ENCODE assay signal across 19 mouse cellular contexts in the genomic region with DNA sequence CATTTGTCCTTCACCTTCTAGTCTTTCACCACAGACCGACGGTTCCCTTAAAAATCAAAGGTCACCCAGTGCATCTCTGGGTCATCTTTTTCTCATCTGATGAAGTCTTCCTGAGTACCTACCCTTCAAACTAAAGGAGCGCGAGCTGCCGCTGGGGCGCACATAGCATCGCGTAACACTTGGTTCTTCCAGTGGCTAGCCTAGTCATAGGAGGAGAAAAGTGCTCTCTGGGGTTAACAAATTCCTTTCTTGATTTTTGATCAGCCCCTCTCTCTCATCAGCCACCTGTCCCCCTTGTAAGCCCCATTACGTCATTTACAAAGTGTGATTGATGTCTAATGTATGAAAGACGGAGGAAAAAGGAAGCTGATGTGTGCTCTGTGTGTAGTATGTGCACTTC. TPM values are rescaled to one million over a fixed set of nuclear protein-coding genes. Genes with fewer than 3 reads are reported as not detected.
"Had no signal": no experiment of that assay in that cellular context is flagged by ENCODE, and none has a peak within 500 bp of the region (broad histone marks: within the 10 kb centered on the region; RNA-seq: fewer than 3 reads in every experiment).

No protein-coding gene starts in this region.

- H3K27ac ChIP-seq: liver, embryonic 15.5 days; lung, embryonic 15.5 days; macrophage; midbrain, embryonic 10.5 days; neural tube, embryonic 12.5 days; stomach, embryonic 15.5 days; stomach, postnatal 0 days had no signal

- H3K4me3 ChIP-seq: liver, embryonic 15.5 days; lung, embryonic 15.5 days; midbrain, embryonic 10.5 days; myocyte; neural tube, embryonic 12.5 days; stomach, embryonic 15.5 days had no signal

- H3K27me3 ChIP-seq: liver, embryonic 15.5 days; lung, embryonic 15.5 days; neural tube, embryonic 12.5 days; stomach, embryonic 15.5 days had no signal

- H3K4me1 ChIP-seq: lung, embryonic 15.5 days; midbrain, embryonic 10.5 days; neural tube, embryonic 12.5 days had no signal

- H3K9me3 ChIP-seq: liver, embryonic 15.5 days; lung, embryonic 15.5 days; midbrain, embryonic 10.5 days; neural tube, embryonic 12.5 days; stomach, embryonic 15.5 days had no signal

- H3K4me2 ChIP-seq: liver, embryonic 15.5 days; lung, embryonic 15.5 days; neural tube, embryonic 12.5 days; stomach, embryonic 15.5 days had no signal

- ATAC-seq: liver, postnatal 0 days; lung, postnatal 0 days; midbrain, embryonic 16.5 days had no signal

- DNase-seq: liver, postnatal 0 days; lung, adult 2 months; lung, postnatal 14 days; lung, postnatal 36 days; midbrain, embryonic 14.5 days; right cerebral cortex, postnatal 14 days; thymus, adult 2 months; thymus, postnatal 25 days; thymus, postnatal 4 days had no signal

- H3K9ac ChIP-seq: liver, embryonic 15.5 days; liver, postnatal 0 days; lung, embryonic 15.5 days; neural tube, embryonic 12.5 days; stomach, embryonic 15.5 days had no signal

RNA-seq across cellular contexts. Expression of a gene that starts 55.1 kb away (rescaled TPM):
- polyA plus RNA-seq: neural tube, embryonic 12.5 days had no signal
